Mouse (Mus musculus) frontal cortex, postnatal 25 days (tissue): ENCODE results near the gene Fhod1.
A peak's percentile ranks its signal among the peaks of the same experiment; 100 is the strongest.

Experiments used
- DNase-seq, 2 experiments: peaks; one replicate each; pipeline ENCODE4 v3.0.0; 2022; ENCODE audit warnings: low spot score in 2 of 2

The Fhod1 gene

GRCm38 (mm10) chr8:105318662-105319190 is 29.0 kb downstream of the Fhod1 start:
- no peak for DNase-seq

GRCm38 (mm10) chr8:105317941-105318340 is 29.8 kb downstream of the Fhod1 start:
- DNase-seq = no peak

GRCm38 (mm10) chr8:105315073-105315769 is 32.5 kb downstream of the Fhod1 start:
- no peak for DNase-seq

GRCm38 (mm10) chr8:105313622-105314402 is 33.9 kb downstream of the Fhod1 start:
- no peak for DNase-seq

- DNase-seq = no peak
These were observed 34.8 kb downstream of the Fhod1 start for GRCm38 (mm10) chr8:105312891-105313481.

GRCm38 (mm10) chr8:105311718-105312117 is 36.0 kb downstream of the Fhod1 start:
- no peak for DNase-seq

GRCm38 (mm10) chr8:105310118-105310517 is 37.6 kb downstream of the Fhod1 start:
- no peak for DNase-seq

- no peak for DNase-seq
These were observed 38.5 kb downstream of the Fhod1 start for GRCm38 (mm10) chr8:105309142-105309847.

- no peak for DNase-seq
These were observed 39.3 kb downstream of the Fhod1 start for GRCm38 (mm10) chr8:105308428-105308827.

GRCm38 (mm10) chr8:105307670-105308069 is 40.1 kb downstream of the Fhod1 start:
- no peak for DNase-seq

GRCm38 (mm10) chr8:105306146-105306691 is 41.5 kb downstream of the Fhod1 start:
- no peak for DNase-seq

- DNase-seq = peak in 1 of 2 experiments; percentile 35
These were observed 42.3 kb downstream of the Fhod1 start, which contains the start of gene Elmo3 for GRCm38 (mm10) chr8:105305211-105306145. Gene Elmo3, plus strand, starts transcription at chr8:105305601.

- DNase-seq = no peak
These were observed 43.2 kb downstream of the Fhod1 start for GRCm38 (mm10) chr8:105304325-105305210.

- DNase-seq = no peak
These were observed 43.9 kb downstream of the Fhod1 start for GRCm38 (mm10) chr8:105303874-105304273.

GRCm38 (mm10) chr8:105303396-105303795 is 44.4 kb downstream of the Fhod1 start:
- DNase-seq = no peak

- no peak for DNase-seq
These were observed 47.8 kb downstream of the Fhod1 start for GRCm38 (mm10) chr8:105299962-105300361.

GRCm38 (mm10) chr8:105298351-105299252 is 49.2 kb downstream of the Fhod1 start:
- DNase-seq = no peak

- peak; percentile 72 to 89 for DNase-seq
These were observed 50.1 kb downstream of the Fhod1 start, which contains the start of gene E2f4 for GRCm38 (mm10) chr8:105297511-105298192. Gene E2f4, plus strand, starts transcription at chr8:105297663.
